Mouse (Mus musculus) CH12.LX (cell line): ENCODE data around the gene Ccdc24. TPM values are rescaled to one million over a fixed set of nuclear protein-coding genes. Genes with fewer than 3 reads are reported as not detected.

ENCODE experiments used
- DNase-seq: peaks from one replicate; pipeline ENCODE4 v3.0.0-alpha.2; 2013; ENCODE audit errors: extremely low read depth
- H3K27ac ChIP-seq: 2 replicates; pipeline ENCODE4 v1.5.1; 2012; ENCODE audit warnings: low read depth, mild to moderate bottlenecking, control low read depth, moderate library complexity; ENCODE audit not compliant: insufficient read depth
- H3K27me3 ChIP-seq: replicated peaks from 2 replicates; pipeline ENCODE3; 2012; ENCODE audit warnings: inconsistent platforms
- H3K36me3 ChIP-seq, 2 experiments: replicated peaks in 1 of 2; 2 replicates each; pipeline versions ENCODE3 to v1.6.1; 2012; ENCODE audit warnings: inconsistent platforms in 1 of 2, low read length in 1 of 2, mild to moderate bottlenecking in 1 of 2, mixed read lengths in 1 of 2, moderate library complexity in 1 of 2; ENCODE audit not compliant: control insufficient read depth in 1 of 2, insufficient read depth in 1 of 2
- H3K4me1 ChIP-seq, 2 experiments: 2 replicates each; pipeline ENCODE4 v1.6.1; 2012; ENCODE audit warnings: inconsistent platforms in 1 of 2, moderate library complexity in 1 of 2; ENCODE audit not compliant: insufficient read depth in 2 of 2, control insufficient read depth in 1 of 2
- H3K4me2 ChIP-seq: 2 replicates; pipeline ENCODE4 v1.6.1; 2012; ENCODE audit warnings: low read depth, mild to moderate bottlenecking, control low read depth; ENCODE audit not compliant: poor library complexity, insufficient read depth, severe bottlenecking
- H3K4me3 ChIP-seq, 3 experiments: fragments of 150-350 bp in 1 of 3; sonication (generic) in 1 of 3; replicated peaks in 1 of 3; 2 replicates each; pipeline versions ENCODE3 to v1.5.1; 2011 to 2012; ENCODE audit warnings: low read depth in 2 of 3, low read length in 2 of 3, mild to moderate bottlenecking in 2 of 3, moderate library complexity in 2 of 3, control low read depth in 1 of 3, improper control_type of control experiment in 1 of 3, inconsistent platforms in 1 of 3, mixed read lengths in 1 of 3; ENCODE audit not compliant: poor library complexity in 1 of 3
- H3K79me2 ChIP-seq: replicated peaks from 2 replicates; pipeline ENCODE4 v1.6.1; 2012; ENCODE audit warnings: mild to moderate bottlenecking, moderate library complexity; ENCODE audit not compliant: control insufficient read depth, poor library complexity, insufficient read depth, severe bottlenecking; ENCODE audit errors: extremely low read depth
- H3K9ac ChIP-seq: 2 replicates; pipeline ENCODE4 v1.6.1; 2012; ENCODE audit warnings: low read depth, mild to moderate bottlenecking, control low read depth, moderate library complexity; ENCODE audit not compliant: insufficient read depth
- H3K9me3 ChIP-seq: replicated peaks from 2 replicates; pipeline ENCODE3; 2012; ENCODE audit warnings: low read length, inconsistent platforms, mixed read lengths
- CHD1 ChIP-seq: IDR thresholded peaks from 2 replicates; pipeline ENCODE4 v1.6.1; 2012; ENCODE audit warnings: low read depth, low read length, improper control_type of control experiment, inconsistent platforms
- CHD2 ChIP-seq: IDR thresholded peaks from 2 replicates; pipeline ENCODE4 v1.6.1; 2011; ENCODE audit warnings: low read length, improper control_type of control experiment
- CTCF ChIP-seq, 2 experiments: IDR thresholded peaks in 1 of 2; conservative IDR thresholded peaks in 1 of 2; 2 replicates each; pipeline ENCODE4 v1.5.1; 2011 to 2012; ENCODE audit warnings: low read depth in 2 of 2, low read length in 2 of 2, improper control_type of control experiment in 1 of 2, inconsistent platforms in 1 of 2, mild to moderate bottlenecking in 1 of 2, moderate library complexity in 1 of 2
- E2F4 ChIP-seq: IDR thresholded peaks from 2 replicates; pipeline ENCODE4 v1.6.1; 2011; ENCODE audit warnings: low read depth, low read length, improper control_type of control experiment; ENCODE audit not compliant: insufficient replicate concordance
- ELF1 ChIP-seq: IDR thresholded peaks from 2 replicates; pipeline ENCODE4 v1.6.1; 2014; ENCODE audit warnings: low read depth, mild to moderate bottlenecking, inconsistent platforms, low read length, improper control_type of control experiment
- EP300 ChIP-seq: IDR thresholded peaks from 2 replicates; pipeline ENCODE4 v1.6.1; 2011; ENCODE audit warnings: low read length, improper control_type of control experiment
- ETS1 ChIP-seq: conservative IDR thresholded peaks from 2 replicates; pipeline ENCODE4 v1.6.1; 2012; ENCODE audit warnings: low read depth, mild to moderate bottlenecking, inconsistent platforms, low read length, improper control_type of control experiment, moderate library complexity
- GABPA ChIP-seq: IDR thresholded peaks from 2 replicates; pipeline ENCODE4 v1.6.1; 2012; ENCODE audit warnings: low read depth, low read length, improper control_type of control experiment, inconsistent platforms; ENCODE audit not compliant: insufficient replicate concordance
- HCFC1 ChIP-seq: IDR thresholded peaks from 2 replicates; pipeline ENCODE4 v1.6.1; 2012; ENCODE audit warnings: low read depth, mild to moderate bottlenecking, inconsistent platforms, low read length, improper control_type of control experiment
- JUND ChIP-seq: conservative IDR thresholded peaks from 2 replicates; pipeline ENCODE4 v1.6.1; 2011; ENCODE audit warnings: low read depth, low read length, improper control_type of control experiment
- NELFE ChIP-seq: IDR thresholded peaks from 2 replicates; pipeline ENCODE4 v1.6.1; 2011; ENCODE audit warnings: low read depth, low read length, improper control_type of control experiment
- POLR2A ChIP-seq: IDR thresholded peaks from 2 replicates; pipeline ENCODE4 v1.6.1; 2011; ENCODE audit warnings: low read depth, mild to moderate bottlenecking, improper control_type of control experiment, low read length
- POLR2AphosphoS2 ChIP-seq: IDR thresholded peaks from 2 replicates; pipeline ENCODE4 v1.6.1; 2011; ENCODE audit warnings: low read depth, low read length, improper control_type of control experiment
- RAD21 ChIP-seq: IDR thresholded peaks from 2 replicates; pipeline ENCODE4 v1.6.1; 2011; ENCODE audit warnings: low read depth, mild to moderate bottlenecking, low read length, improper control_type of control experiment, moderate library complexity
- SIN3A ChIP-seq: IDR thresholded peaks from 2 replicates; pipeline ENCODE4 v1.6.1; 2012; ENCODE audit warnings: low read length, improper control_type of control experiment, inconsistent platforms
- SMC3 ChIP-seq: IDR thresholded peaks from 2 replicates; pipeline ENCODE4 v1.6.1; 2011; ENCODE audit warnings: low read depth, low read length, improper control_type of control experiment
- TCF12 ChIP-seq: IDR thresholded peaks from 2 replicates; pipeline ENCODE4 v1.6.1; 2014; ENCODE audit warnings: low read depth, mild to moderate bottlenecking, inconsistent platforms, low read length, improper control_type of control experiment
- UBTF ChIP-seq: IDR thresholded peaks from 2 replicates; pipeline ENCODE4 v1.6.1; 2012; ENCODE audit warnings: low read depth, mild to moderate bottlenecking, inconsistent platforms, low read length, improper control_type of control experiment, moderate library complexity
- USF2 ChIP-seq: conservative IDR thresholded peaks from 2 replicates; pipeline ENCODE4 v1.6.1; 2011; ENCODE audit warnings: low read depth, low read length, improper control_type of control experiment
- ZC3H11A ChIP-seq: IDR thresholded peaks from 2 replicates; pipeline ENCODE4 v1.6.1; 2012; ENCODE audit warnings: low read depth, mild to moderate bottlenecking, inconsistent platforms, low read length, improper control_type of control experiment
- ZNF384 ChIP-seq: IDR thresholded peaks from 2 replicates; pipeline ENCODE4 v1.6.1; 2012; ENCODE audit warnings: low read depth, low read length, improper control_type of control experiment, inconsistent platforms
- dilution Hi-C: fragments of 300-500 bp; cut with MboI; formaldehyde crosslinking; loops from 2 replicates; pipeline ENCODE4 v1.14.3; 2020; ENCODE audit warnings: low sequenced_read_pairs; ENCODE audit not compliant: extremely low pct_unique_long_range_greater_than_20kb, extremely low pct_ligation_motif_present
- in situ Hi-C: fragments of 300-500 bp; cut with MboI; formaldehyde crosslinking; loops from 3 replicates; pipeline ENCODE4 v1.14.3; 2019; ENCODE audit warnings: low sequenced_read_pairs, low pct_ligation_motif_present, low pct_unique_long_range_greater_than_20kb, mixed read lengths
- polyA plus RNA-seq: library from polyadenylated mRNA; unstranded; fragments of >175 nt; gene quantifications from 2 replicates; pipeline ENCODE4 v1.2.1, GENCODE M21; 2012; ENCODE audit warnings: low read depth; ENCODE audit not compliant: insufficient read length
- total RNA-seq, 2 experiments: library from RNA; depleted of rRNA; stranded (reverse); fragments of 300-350 nt in 1 of 2; fragments of >200 nt in 1 of 2; gene quantifications; 2 replicates each; pipeline ENCODE4 v1.2.3; 2012 to 2014

Ccdc24 gene
- total and polyA plus RNA-seq, 3 experiments, result 0.81 to 0.93 TPM; not detected in 1

DNA sequence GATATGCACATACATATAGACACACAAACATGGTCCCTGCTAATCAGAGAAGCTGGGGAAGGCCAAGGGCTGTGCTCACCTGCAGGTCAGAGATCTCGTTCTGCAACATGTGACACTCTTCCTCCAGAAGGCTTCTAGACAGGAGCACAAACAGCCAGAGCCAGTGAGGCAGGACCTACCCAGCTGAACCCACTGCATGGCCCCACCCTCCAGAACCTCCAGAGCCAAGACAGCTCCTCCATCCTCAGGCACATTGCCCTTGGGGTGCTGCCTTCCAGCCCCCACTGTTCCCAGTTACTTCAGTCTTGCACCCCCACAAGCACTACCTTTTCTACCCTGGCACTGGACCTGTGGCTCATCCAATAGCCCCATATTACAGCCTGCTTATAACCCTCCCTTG lies 1.9 kb downstream of the Ccdc24 start:
- TF ChIP-seq JUND (no peak), CHD2 (no peak), POLR2A (no peak), GABPA (no peak), RAD21 (no peak), TCF12 (no peak), SMC3 (no peak), ZNF384 (no peak), HCFC1 (no peak), ETS1 (no peak)
- Histone ChIP-seq H3K9ac (no peak overlapping the region), H3K79me2 (no peaks in the 10 kb centered on the region), H3K27me3 (no peaks in the 10 kb centered on the region), H3K36me3 (peaks cover 26 to 91% of the 10 kb centered on the region in 2 experiments), H3K9me3 (no peaks in the 10 kb centered on the region), H3K4me3 (no peak overlapping the region), H3K4me1 (0 out of 4 replicates have a peak, but pooled peaks cover 0 to 4% of the 10 kb centered on the region in 2 experiments), H3K4me2 (no peak overlapping the region), H3K27ac (no peak overlapping the region)
- in situ Hi-C loops, result no loop called here
- DNase-seq, result no peak
- dilution Hi-C loops, result no loop called here

DNA sequence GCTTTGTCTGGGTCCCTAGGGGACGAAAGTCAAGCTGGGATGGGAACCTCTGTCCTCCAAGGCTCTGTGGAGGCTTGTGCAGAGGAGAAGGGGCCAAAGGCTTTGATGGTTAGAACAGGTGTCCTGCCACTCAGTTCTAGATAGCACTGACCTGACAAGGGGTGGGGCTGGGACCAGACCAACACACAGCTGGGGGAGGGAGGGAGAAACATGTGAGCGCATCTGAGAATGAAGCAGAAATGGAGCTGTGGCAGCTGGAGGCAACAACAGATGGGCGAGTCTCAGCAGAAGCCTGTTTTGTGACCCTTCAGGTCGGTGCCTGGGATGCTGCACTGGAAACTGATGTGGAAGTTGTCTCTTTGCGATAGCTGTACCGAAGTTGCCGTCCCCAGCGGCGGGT lies 3.0 kb downstream of the Ccdc24 start:
- Histone ChIP-seq H3K36me3 (peaks cover 36 to 91% of the 10 kb centered on the region in 2 experiments), H3K27me3 (no peaks in the 10 kb centered on the region), H3K79me2 (no peaks in the 10 kb centered on the region), H3K27ac (no peak overlapping the region), H3K9ac (no peak overlapping the region), H3K9me3 (no peaks in the 10 kb centered on the region), H3K4me2 (no peak overlapping the region), H3K4me1 (0 out of 4 replicates have a peak, but pooled peaks cover 0 to 4% of the 10 kb centered on the region in 2 experiments), H3K4me3 (no peak overlapping the region)
- dilution Hi-C loops (no loop called here), in situ Hi-C loops (no loop called here)
- DNase-seq, result no peak
- TF ChIP-seq SMC3, result no peak
- TF ChIP-seq ELF1, result no peak
- TF ChIP-seq E2F4, result no peak
- TF ChIP-seq SIN3A, result no peak
- no peak for TF ChIP-seq UBTF
- TF ChIP-seq USF2, result no peak
- no peak for TF ChIP-seq ZC3H11A
- TF ChIP-seq EP300, result no peak
- no peak for TF ChIP-seq CHD1
- no peak for TF ChIP-seq CHD2
- TF ChIP-seq NELFE, result no peak
- no peak for TF ChIP-seq CTCF (conservative IDR thresholded peaks at IDR 0.05 in 1 of 2, IDR thresholded peaks at IDR 0.05 in 1 of 2; ENCODE audit: low read depth in 2 of 2, low read length in 2 of 2)
- TF ChIP-seq POLR2AphosphoS2, result no peak
- TF ChIP-seq JUND, result no peak
- TF ChIP-seq POLR2A, result no peak
